Mouse (Mus musculus) G1E (cell line): Measurements from ENCODE around the gene Asxl1.

Experiments
- CTCF ChIP-seq: IDR thresholded peaks from 2 replicates; pipeline ENCODE4 v1.5.1; 2012; ENCODE audit warnings: low read depth, low read length, inconsistent platforms, mixed read lengths
- GATA1 ChIP-seq: IDR thresholded peaks from 2 replicates; pipeline ENCODE4 v1.6.1; 2012; ENCODE audit warnings: borderline replicate concordance, low read length, inconsistent platforms, mixed read lengths
- GATA2 ChIP-seq: IDR thresholded peaks from 2 replicates; pipeline ENCODE4 v1.6.1; 2012; ENCODE audit warnings: low read depth, low read length, inconsistent platforms, borderline replicate concordance
- POLR2AphosphoS5 ChIP-seq: IDR thresholded peaks from 2 replicates; pipeline ENCODE4 v1.6.1; 2012; ENCODE audit warnings: low read depth, low read length, inconsistent platforms; ENCODE audit not compliant: insufficient replicate concordance
- TAL1 ChIP-seq: conservative IDR thresholded peaks from 2 replicates; pipeline ENCODE4 v1.6.1; 2012; ENCODE audit warnings: low read depth, low read length, inconsistent platforms, mixed read lengths

- TF ChIP-seq CTCF (no peak), POLR2AphosphoS5 (no peak), GATA1 (no peak), TAL1 (no peak), GATA2 (no peak)
Measured at GRCm38 (mm10) chr2:153347183-153347781, 1.7 kb downstream of the Asxl1 start.
